Mouse (Mus musculus): Measurements from ENCODE around the gene Sh3bgrl. TPM values are rescaled to one million over a fixed set of nuclear protein-coding genes. Genes with fewer than 3 reads are reported as not detected.

Gene Sh3bgrl
- 135 and 158 TPM in 2 replicates for polyA plus RNA-seq (2012; rRNA removed)

DNA sequence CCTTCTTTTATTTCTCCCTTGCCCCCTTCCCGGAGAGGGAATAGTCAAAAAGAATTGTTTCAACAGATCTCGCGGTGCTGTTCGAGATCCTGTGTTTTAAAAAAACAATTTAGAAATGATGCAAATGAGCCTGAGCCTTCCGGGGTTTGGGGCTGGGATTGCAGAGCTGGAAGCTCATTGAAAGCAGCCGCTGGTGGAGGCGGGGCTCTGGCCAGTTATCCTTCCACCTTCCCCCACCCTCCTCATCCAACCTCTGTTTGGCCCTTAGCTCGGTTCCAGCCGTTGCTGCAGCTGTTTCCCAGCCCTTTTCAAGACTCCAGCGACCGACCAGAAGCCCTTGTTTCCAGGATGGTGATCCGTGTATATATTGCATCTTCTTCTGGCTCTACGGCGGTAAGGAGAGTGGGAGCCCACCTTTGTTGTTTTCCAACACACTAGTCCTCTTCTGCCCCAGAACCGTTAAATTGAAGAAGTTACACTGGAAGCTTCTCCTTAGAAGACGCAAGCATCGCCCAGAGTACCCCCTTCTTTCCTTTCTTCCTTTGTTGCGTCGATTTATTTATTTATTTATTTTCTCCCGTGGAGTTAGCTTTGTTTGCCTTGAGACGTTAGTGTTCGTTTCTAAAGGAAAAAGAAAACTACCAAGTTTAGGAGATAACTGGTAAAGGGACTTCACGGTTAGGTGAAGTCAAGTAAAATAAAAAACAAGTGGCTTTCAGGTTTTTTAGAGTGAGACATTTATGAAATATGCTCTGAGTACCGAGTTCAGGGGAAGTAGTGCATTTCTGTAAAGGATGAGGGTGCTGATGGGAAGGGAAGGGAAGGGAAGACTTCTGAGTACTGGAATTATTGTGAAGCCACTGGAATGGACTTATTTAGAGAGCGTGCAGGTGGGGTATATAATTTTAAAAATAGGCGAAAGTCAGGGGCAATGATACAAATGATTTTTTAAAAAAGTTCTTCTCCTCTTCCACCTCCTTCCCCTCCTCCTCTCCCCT, at the start of gene Sh3bgrl:
Gene Sh3bgrl, plus strand, starts transcription at position 121 of the 998 bp plus-strand sequence.

DNA sequence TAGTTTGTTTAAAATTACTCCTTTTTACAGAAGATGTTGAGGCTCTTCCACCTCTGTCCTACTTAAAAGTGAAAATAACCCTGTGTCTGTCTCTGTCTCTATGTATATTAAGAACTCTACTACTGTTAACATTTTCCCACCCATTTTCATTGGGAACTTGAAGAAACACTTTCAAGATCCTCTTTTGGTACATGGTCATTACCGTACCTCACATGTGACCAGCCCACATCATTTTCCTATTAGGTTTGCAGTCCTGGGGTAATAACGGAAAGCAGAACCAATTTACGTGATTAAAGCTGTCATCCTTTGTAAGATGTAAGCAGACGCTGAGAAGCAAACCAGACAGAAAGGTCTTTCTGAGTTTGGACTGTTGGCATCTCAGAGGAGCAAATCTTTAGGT, 101.3 kb downstream of the Sh3bgrl start, which contains the start of gene Gm6377:
Gene Gm6377, plus strand, starts transcription at position 289 of the 400 bp plus-strand sequence.

Other genes with a start within 250 kb of the Sh3bgrl start
- 38.3 and 117 TPM in 2 replicates for gene Hmgn5, start 82.0 kb upstream of the Sh3bgrl start, polyA plus RNA-seq (2012; rRNA removed)
- 0.02 and 0.09 TPM in 2 replicates for gene Gm6377, start 101.4 kb downstream of the Sh3bgrl start, polyA plus RNA-seq (2012; rRNA removed)

Data from central nervous system, embryonic 11.5 days (tissue).